Mouse (Mus musculus): ENCODE measurements around the gene Dlk2. TPM values are rescaled to one million over a fixed set of nuclear protein-coding genes. Genes with fewer than 3 reads are reported as not detected.
A peak's percentile ranks its signal among the peaks of the same experiment; 100 is the strongest.

Dlk2 gene
- total RNA-seq, 2 experiments from 2014 or later: 46.9 to 52.4 TPM

DNA sequence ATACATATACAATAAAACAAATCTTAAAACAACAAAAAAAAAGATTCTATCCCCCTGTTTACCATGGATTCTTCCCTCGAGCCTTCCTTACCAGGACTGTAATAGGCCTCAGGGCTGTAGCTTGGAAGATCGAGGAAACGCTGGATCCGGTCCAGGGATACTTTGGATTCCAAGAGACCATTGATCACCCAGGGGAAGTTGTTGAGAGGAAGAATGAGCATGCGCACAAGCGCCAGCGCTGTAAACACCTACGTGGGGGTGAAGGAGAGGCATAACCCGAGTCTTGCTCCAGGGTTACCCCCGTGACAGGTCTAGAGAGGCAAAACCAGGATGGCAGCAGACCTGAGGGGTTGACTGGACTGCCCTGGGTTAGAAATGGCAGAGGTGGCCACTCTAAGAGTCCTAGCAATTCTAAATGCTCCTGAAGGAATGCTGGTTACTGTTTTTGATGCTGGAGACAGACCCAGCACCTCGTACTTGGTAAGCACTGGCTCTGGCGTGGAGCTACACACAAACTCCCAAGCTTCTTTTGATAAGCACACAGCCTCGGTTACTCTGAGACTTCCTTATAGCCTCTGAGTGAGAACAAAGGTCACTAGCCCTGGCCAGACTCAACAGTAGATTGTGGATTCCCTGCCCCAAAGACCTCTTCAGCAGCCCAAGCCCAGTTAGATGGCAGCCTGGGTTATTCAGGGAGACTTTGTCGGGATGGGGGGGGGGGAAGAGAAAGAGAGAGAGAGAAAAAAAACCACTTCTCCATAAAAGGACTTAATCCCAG, 25.0 kb downstream of the Dlk2 start:
- no peak for DNase-seq

DNA sequence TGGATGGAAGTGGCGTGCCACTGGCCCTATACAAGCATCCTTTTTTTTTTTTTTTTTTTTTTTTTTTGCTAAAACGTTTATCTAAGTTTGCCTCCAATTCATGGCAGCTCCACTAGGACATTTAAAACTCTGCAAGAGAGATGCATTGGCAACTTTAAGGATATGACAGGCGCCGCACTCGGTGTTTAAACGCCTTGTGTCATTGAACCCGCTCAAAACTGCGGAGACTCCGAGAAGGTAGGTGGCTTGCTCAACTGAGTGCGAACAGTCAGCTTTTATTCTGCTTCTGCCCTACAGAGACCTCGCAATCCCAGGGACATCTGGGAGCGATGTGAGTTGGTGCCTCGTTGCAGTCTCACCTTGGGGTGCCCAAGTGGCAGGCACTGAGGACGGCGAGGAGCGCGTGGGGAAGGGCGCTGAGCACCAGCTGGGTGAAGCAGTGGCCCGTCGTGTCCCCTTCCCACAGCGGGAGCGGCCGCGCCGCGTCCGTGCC, 30.2 kb downstream of the Dlk2 start:
- DNase-seq: no peak

- peak; percentile 96 for DNase-seq
Measured at GRCm38 (mm10) chr17:46327906-46328534, 30.8 kb downstream of the Dlk2 start, which contains the start of gene Abcc10. TSS of gene Abcc10 (minus strand) at chr17:46328352.

DNA sequence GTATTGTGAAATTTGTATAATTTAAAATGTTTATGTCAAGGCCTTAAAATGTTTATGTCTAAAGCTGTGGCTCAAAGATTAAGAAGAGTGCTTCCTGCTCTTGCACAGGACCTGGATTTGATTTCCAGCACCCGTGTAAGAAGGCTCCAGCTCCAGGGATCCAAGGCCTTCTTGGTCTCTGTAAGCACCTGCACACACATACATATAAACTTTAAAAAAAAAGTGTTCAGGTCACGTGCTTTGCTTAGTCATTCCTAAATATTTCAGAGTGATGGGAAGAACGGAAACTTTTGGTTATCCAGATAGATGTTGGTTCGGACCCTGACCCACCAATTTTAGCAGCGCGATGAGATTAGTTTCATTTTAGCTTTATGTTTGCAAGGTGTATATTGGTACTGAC, 31.5 kb downstream of the Dlk2 start:
- DNase-seq: no peak

DNA sequence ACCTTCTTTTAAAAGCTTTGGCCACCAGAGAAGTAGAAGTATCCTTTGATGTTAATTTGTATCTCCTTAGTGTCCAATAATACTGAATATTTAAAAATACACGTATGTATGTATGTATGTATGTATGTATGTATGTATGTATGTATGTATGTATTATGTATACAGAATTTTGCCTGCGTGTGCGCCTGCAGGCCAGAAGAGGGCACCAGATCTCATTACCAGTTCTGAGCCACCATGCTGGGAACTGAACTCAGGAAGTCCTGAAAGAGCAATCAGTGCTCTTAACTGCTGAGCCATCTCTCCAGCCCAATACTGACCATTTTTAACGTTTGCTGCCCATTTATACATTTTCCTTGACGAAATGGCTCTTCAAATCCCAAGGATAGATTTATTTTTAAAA, 39.3 kb downstream of the Dlk2 start:
- no peak for DNase-seq

DNA sequence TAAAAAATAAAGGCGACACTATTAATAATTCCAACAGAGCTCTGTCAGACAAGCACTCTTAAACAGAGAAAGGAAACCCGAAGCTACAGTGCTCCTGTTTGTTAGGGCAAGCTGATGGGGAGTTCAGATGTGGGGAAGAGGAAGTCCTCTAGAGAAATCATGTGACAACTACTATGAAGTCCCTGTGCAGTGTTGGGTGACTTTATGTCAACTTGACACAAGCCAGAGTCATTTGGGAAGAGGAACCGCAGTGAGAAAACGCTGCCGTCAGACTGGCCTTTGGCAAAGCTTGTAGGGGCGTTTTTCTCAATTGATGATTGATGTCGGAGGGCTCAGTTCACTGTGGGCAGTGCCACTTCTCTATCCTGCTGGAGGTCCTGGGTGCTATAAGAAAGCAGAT, 44.0 kb downstream of the Dlk2 start:
- DNase-seq: no peak

- no peak for DNase-seq
Measured at GRCm38 (mm10) chr17:46351026-46351700, 53.9 kb downstream of the Dlk2 start.

Other genes with a start within 250 kb of the Dlk2 start
- 10 to 100 TPM; 81.0 to 83.8 TPM for gene Mrps18a, start 186.4 kb upstream of the Dlk2 start, total RNA-seq (2021)
- 10 to 100 TPM; 25.5 to 25.6 TPM for gene Rsph9, start 153.2 kb upstream of the Dlk2 start, total RNA-seq (2021)
- gene Mad2l1bp, start 143.9 kb upstream of the Dlk2 start, total RNA-seq (2021): 10 to 100 TPM in 1 of 2 experiments, 1 to 10 TPM in 1; 10.0 to 10.4 TPM
- 100 to 1,000 TPM; 123 to 137 TPM for gene Gtpbp2, start 136.4 kb upstream of the Dlk2 start, total RNA-seq (2021)
- gene Polh, start 94.8 kb upstream of the Dlk2 start, total RNA-seq (2021): 1 to 10 TPM; 5.5 to 5.8 TPM
- gene Xpo5, start 94.6 kb upstream of the Dlk2 start, total RNA-seq (2021): 10 to 100 TPM; 47.9 to 49.7 TPM
- gene Polr1c, start 49.4 kb upstream of the Dlk2 start, total RNA-seq (2021): 10 to 100 TPM; 34.5 to 35.1 TPM
- gene Yipf3, start 49.3 kb upstream of the Dlk2 start, total RNA-seq (2021): 10 to 100 TPM; 78.7 to 92.4 TPM
- 10 to 100 TPM; 60.4 to 63.5 TPM for gene Lrrc73, start 43.9 kb upstream of the Dlk2 start, total RNA-seq (2021)
- gene Tjap1, start 14.4 kb upstream of the Dlk2 start, total RNA-seq (2021): 10 to 100 TPM; 50.4 to 72.7 TPM
- 1 to 10 TPM; 8.2 to 9.0 TPM for gene Abcc10, start 30.9 kb downstream of the Dlk2 start, total RNA-seq (2021)
- 10 to 100 TPM; 56.3 to 60.0 TPM for gene Zfp318, start 86.3 kb downstream of the Dlk2 start, total RNA-seq (2021)
- gene Crip3, start 131.5 kb downstream of the Dlk2 start, total RNA-seq (2021): 1 to 10 TPM; 8.1 to 8.4 TPM
- gene Slc22a7, start 141.0 kb downstream of the Dlk2 start, total RNA-seq (2021): under 1 TPM in 1 of 2 experiments, not detected in 1; 0.30 TPM
- 100 to 1,000 TPM; 114 to 118 TPM for gene Ttbk1, start 190.3 kb downstream of the Dlk2 start, total RNA-seq (2021)
- gene Dnph1, start 199.3 kb downstream of the Dlk2 start, total RNA-seq (2021): 1 to 10 TPM; 4.9 to 7.1 TPM
- 10 to 100 TPM; 56.0 to 59.4 TPM for gene Cul9, start 249.0 kb downstream of the Dlk2 start, total RNA-seq (2021)

All from layer of hippocampus, postnatal 36 days (tissue).